11 mouse cellular contexts compared by ENCODE assay signal in the genomic region with DNA sequence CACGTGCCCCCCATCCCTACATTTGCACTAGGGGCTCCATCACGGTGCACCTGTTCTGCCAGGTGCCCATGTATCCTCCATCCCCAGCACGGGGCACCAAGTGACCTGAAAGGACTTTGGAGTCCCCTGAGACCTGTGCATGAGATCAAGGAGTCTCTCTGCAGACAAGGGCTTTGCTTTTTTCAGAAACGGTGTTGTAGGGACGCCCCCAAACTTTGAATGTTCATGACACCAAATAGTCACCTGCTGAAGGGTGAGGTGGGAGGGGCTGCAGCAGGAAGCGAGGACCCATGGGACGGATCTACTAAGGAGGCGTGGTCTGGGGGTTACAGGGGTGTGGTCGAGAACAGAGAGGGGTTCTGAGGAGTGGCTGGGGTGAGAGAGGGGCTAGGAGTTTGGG. TPM values are rescaled to one million over a fixed set of nuclear protein-coding genes. Genes with fewer than 3 reads are reported as not detected.
DNase-seq lines count a peak whose midpoint lies in the region; ATAC-seq lines count a peak whose summit lies in the region.
"Had no signal": no experiment of that assay in that cellular context is flagged by ENCODE, and none has a peak within 500 bp of the region (broad histone marks: within the 10 kb centered on the region; RNA-seq: fewer than 3 reads in every experiment).

No protein-coding gene starts in this region.

- DNase-seq in heart, adult 18-20 months = no peak
- peak; percentile 63 for DNase-seq in thymus, postnatal 0 days (ENCODE audit: low spot score)
- DNase-seq in thymus, adult 18-20 months = no peak
- DNase-seq in limb, embryonic 10.5 days (ENCODE audit: low spot score) = no peak
- DNase-seq in splenic B cell, adult 2 months (ENCODE audit: low read depth, low spot score) = peak; percentile 86
- DNase-seq in right cerebral cortex, postnatal 25 days = no peak
- DNase-seq in kidney, postnatal 4 days = no peak
- DNase-seq: cerebellum, adult 11 months had no signal

- H3K4me2 ChIP-seq in heart, embryonic 13.5 days = 0 out of 2 replicates have a peak overlapping the region, but pooled peaks have one; percentile 44

- H3K36me3 ChIP-seq in heart, embryonic 13.5 days = no peaks in the 10 kb centered on the region
- no peaks in the 10 kb centered on the region for H3K36me3 ChIP-seq in limb, embryonic 10.5 days
- no peaks in the 10 kb centered on the region for H3K36me3 ChIP-seq in splenic B cell, adult 2 months (ENCODE audit: control insufficient read depth, insufficient read depth, low read length, poor library complexity, severe bottlenecking)

- H3K27ac ChIP-seq in heart, embryonic 13.5 days (replicated peaks) = no peak overlapping the region
- no peak overlapping the region for H3K27ac ChIP-seq in limb, embryonic 10.5 days

- no peak for ATAC-seq in heart, embryonic 13.5 days (ENCODE audit: extremely low read depth, insufficient number of reproducible peaks, low FRiP score, low TSS enrichment)

- peaks cover 98% of the 10 kb centered on the region for H3K27me3 ChIP-seq in heart, embryonic 13.5 days (replicated peaks)
- H3K27me3 ChIP-seq in limb, embryonic 10.5 days (ENCODE audit: low read depth, poor library complexity, severe bottlenecking) = peaks cover 97% of the 10 kb centered on the region
- no peaks in the 10 kb centered on the region for H3K27me3 ChIP-seq in splenic B cell, adult 2 months (ENCODE audit: control insufficient read depth, insufficient read depth, low read length, poor library complexity, severe bottlenecking)

- H3K9ac ChIP-seq in heart, embryonic 13.5 days = no peak overlapping the region

- no peak overlapping the region for H3K4me3 ChIP-seq in heart, embryonic 13.5 days
- H3K4me3 ChIP-seq in limb, embryonic 10.5 days = peak overlapping the region; percentile 32; the same call in 1 of the 2 replicates
- H3K4me3 ChIP-seq: erythroblast, embryonic 14.5 days had no signal

- H3K9me3 ChIP-seq in heart, embryonic 13.5 days = no peaks in the 10 kb centered on the region
- H3K9me3 ChIP-seq in limb, embryonic 10.5 days (replicated peaks) = no peaks in the 10 kb centered on the region

- H3K4me1 ChIP-seq in heart, embryonic 13.5 days = peaks cover 11% of the 10 kb centered on the region
- peaks cover 14% of the 10 kb centered on the region for H3K4me1 ChIP-seq in limb, embryonic 10.5 days

- WGBS in heart, embryonic 13.5 days = 19% methylated on average over 9 of the region's 9 CpGs
- WGBS in limb, embryonic 10.5 days = 20% methylated on average over 9 of the region's 9 CpGs

RNA-seq across cellular contexts. Expression of gene Sema6b, which starts 8.1 kb away (rescaled TPM):
- polyA plus RNA-seq in heart, embryonic 13.5 days (2015; fragmentation: Nextera tagmentation; extraction: Ambion mirVana) = 0.55 and 0.59 TPM in 2 replicates
- total RNA-seq in heart, adult 18-20 months (2021) = 10 to 100 TPM; 12.5 to 13.5 TPM
- 1.0 TPM in 2 replicates for polyA plus RNA-seq in thymus, postnatal 0 days (2015; fragmentation: Nextera tagmentation; extraction: Ambion mirVana)
- 0.88 and 1.0 TPM in 2 replicates for polyA plus RNA-seq in limb, embryonic 10.5 days (2016; fragmentation: Nextera tagmentation; extraction: Ambion mirVana)

RNA-seq across cellular contexts. Expression of gene Tnfaip8l1, which starts 14.0 kb away (rescaled TPM):
- polyA plus RNA-seq in heart, embryonic 13.5 days (2015; fragmentation: Nextera tagmentation; extraction: Ambion mirVana) = 6.5 and 6.9 TPM in 2 replicates
- total RNA-seq in heart, adult 18-20 months (2021) = 1 to 10 TPM; 1.3 to 1.5 TPM
- polyA plus RNA-seq in thymus, postnatal 0 days (2015; fragmentation: Nextera tagmentation; extraction: Ambion mirVana) = 19.5 and 20.9 TPM in 2 replicates
- polyA plus RNA-seq in limb, embryonic 10.5 days (2016; fragmentation: Nextera tagmentation; extraction: Ambion mirVana) = 6.1 and 10.6 TPM in 2 replicates

RNA-seq across cellular contexts. Expression of gene Lrg1, which starts 26.5 kb away (rescaled TPM):
- 0.27 TPM in 1 of 2 replicates, not detected in the other for polyA plus RNA-seq in heart, embryonic 13.5 days (2015; fragmentation: Nextera tagmentation; extraction: Ambion mirVana)
- 10 to 100 TPM; 56.2 to 65.4 TPM for total RNA-seq in heart, adult 18-20 months (2021)
- 2.7 and 3.1 TPM in 2 replicates for polyA plus RNA-seq in thymus, postnatal 0 days (2015; fragmentation: Nextera tagmentation; extraction: Ambion mirVana)
- 0.23 TPM in 1 of 2 replicates, not detected in the other for polyA plus RNA-seq in limb, embryonic 10.5 days (2016; fragmentation: Nextera tagmentation; extraction: Ambion mirVana)

RNA-seq across cellular contexts. Expression of gene Plin5, which starts 30.9 kb away (rescaled TPM):
- polyA plus RNA-seq in heart, embryonic 13.5 days (2015; fragmentation: Nextera tagmentation; extraction: Ambion mirVana) = 0.19 and 0.47 TPM in 2 replicates
- total RNA-seq in heart, adult 18-20 months (2021) = 100 to 1,000 TPM; 166 TPM
- 0.10 and 0.44 TPM in 2 replicates for polyA plus RNA-seq in thymus, postnatal 0 days (2015; fragmentation: Nextera tagmentation; extraction: Ambion mirVana)
- 0.21 and 0.36 TPM in 2 replicates for polyA plus RNA-seq in limb, embryonic 10.5 days (2016; fragmentation: Nextera tagmentation; extraction: Ambion mirVana)
- total RNA-seq: megakaryocyte-erythroid progenitor cell, adult 5-6 weeks had no signal
- polyA plus RNA-seq: erythroblast, embryonic 14.5 days had no signal

RNA-seq across cellular contexts. Expression of gene Mydgf, which starts 35.4 kb away (rescaled TPM):
- 80.5 and 91.1 TPM in 2 replicates for polyA plus RNA-seq in heart, embryonic 13.5 days (2015; fragmentation: Nextera tagmentation; extraction: Ambion mirVana)
- 10 to 100 TPM; 25.4 to 26.1 TPM for total RNA-seq in heart, adult 18-20 months (2021)
- polyA plus RNA-seq in thymus, postnatal 0 days (2015; fragmentation: Nextera tagmentation; extraction: Ambion mirVana) = 58.6 and 59.2 TPM in 2 replicates
- polyA plus RNA-seq in limb, embryonic 10.5 days (2016; fragmentation: Nextera tagmentation; extraction: Ambion mirVana) = 78.0 and 80.7 TPM in 2 replicates

Comparison
In these comparisons a context has a peak if more than half of its experiments do, and no peak if none do; other contexts are left out.
1. DNase-seq: peak in thymus, postnatal 0 days (single experiment) and splenic B cell, adult 2 months (single experiment); none in heart, adult 18-20 months (0 of 2), thymus, adult 18-20 months (0 of 2), limb, embryonic 10.5 days (single experiment), right cerebral cortex, postnatal 25 days (single experiment) and kidney, postnatal 4 days (0 of 2).